Mouse (Mus musculus) cerebellum, postnatal 14 days (tissue): Measurements from ENCODE around the gene Tnfsfm13.
A peak's percentile ranks its signal among the peaks of the same experiment; 100 is the strongest.
"Not testable (repeated sequence)": the region's sequence is repeated elsewhere in the genome, so short reads cannot be mapped to it uniquely, and the experiment has no call there.

Experiments used
- DNase-seq, 2 experiments: peaks; one replicate each; pipeline ENCODE4 v3.0.0; 2021; ENCODE audit warnings: mixed read lengths in 2 of 2

Tnfsfm13 gene

GRCm38 (mm10) chr11:69695361-69696181 lies at the start of gene Tnfsfm13, which contains the start of gene Tnfsf12:
Tnfsfm13 (minus strand) TSS chr11:69696098.
Tnfsf12 (minus strand) TSS chr11:69695849.
- peak; percentile 68 to 85 for DNase-seq

GRCm38 (mm10) chr11:69731408-69731807 lies 35.5 kb upstream of the Tnfsfm13 start:
- DNase-seq = not testable (repeated sequence)

GRCm38 (mm10) chr11:69729063-69729462 lies 33.2 kb upstream of the Tnfsfm13 start:
- DNase-seq = peak; percentile 60 to 82

GRCm38 (mm10) chr11:69725951-69726350 lies 30.1 kb upstream of the Tnfsfm13 start:
- DNase-seq = no peak

GRCm38 (mm10) chr11:69723074-69723473 lies 27.2 kb upstream of the Tnfsfm13 start:
- no peak for DNase-seq

- no peak for DNase-seq
Measured at GRCm38 (mm10) chr11:69720852-69721251, 25.0 kb upstream of the Tnfsfm13 start.

- DNase-seq = no peak
Measured at GRCm38 (mm10) chr11:69719423-69719822, 23.5 kb upstream of the Tnfsfm13 start.

- no peak for DNase-seq
Measured at GRCm38 (mm10) chr11:69718661-69719060, 22.8 kb upstream of the Tnfsfm13 start.

- DNase-seq = no peak
Measured at GRCm38 (mm10) chr11:69716953-69717352, 21.1 kb upstream of the Tnfsfm13 start.

GRCm38 (mm10) chr11:69715929-69716328 lies 20.0 kb upstream of the Tnfsfm13 start:
- DNase-seq = no peak

GRCm38 (mm10) chr11:69715482-69715881 lies 19.6 kb upstream of the Tnfsfm13 start:
- peak; percentile 34 to 70 for DNase-seq

GRCm38 (mm10) chr11:69714636-69715329 lies 18.9 kb upstream of the Tnfsfm13 start:
- DNase-seq = no peak

GRCm38 (mm10) chr11:69712954-69713672 lies 17.2 kb upstream of the Tnfsfm13 start:
- no peak for DNase-seq

- no peak for DNase-seq
Measured at GRCm38 (mm10) chr11:69711082-69711481, 15.2 kb upstream of the Tnfsfm13 start.

- no peak for DNase-seq
Measured at GRCm38 (mm10) chr11:69710470-69710869, 14.6 kb upstream of the Tnfsfm13 start.

GRCm38 (mm10) chr11:69709554-69710446 lies 13.9 kb upstream of the Tnfsfm13 start:
- peak in 1 of 2 experiments; percentile 31 for DNase-seq

GRCm38 (mm10) chr11:69708614-69709265 lies 12.8 kb upstream of the Tnfsfm13 start:
- DNase-seq = peak in 1 of 2 experiments; percentile 35

- no peak for DNase-seq
Measured at GRCm38 (mm10) chr11:69707873-69708381, 12.0 kb upstream of the Tnfsfm13 start.

- DNase-seq = peak in 1 of 2 experiments; percentile 22
Measured at GRCm38 (mm10) chr11:69707480-69707847, 11.6 kb upstream of the Tnfsfm13 start.

GRCm38 (mm10) chr11:69706775-69707479 lies 11.0 kb upstream of the Tnfsfm13 start:
- DNase-seq = peak; percentile 99

GRCm38 (mm10) chr11:69704613-69705010 lies 8.7 kb upstream of the Tnfsfm13 start:
- DNase-seq = no peak
